Mouse (Mus musculus) lung, embryonic 14.5 days (tissue): ENCODE results near the gene Tmprss2. TPM values are rescaled to one million over a fixed set of nuclear protein-coding genes. Genes with fewer than 3 reads are reported as not detected.
A peak's percentile ranks its signal among the peaks of the same experiment; 100 is the strongest.

Experiments used
- ATAC-seq: fragments of 200-750 bp; cut with Nextera tagmentation; 2 replicates; pipeline ENCODE4 v1.8.0; 2017; ENCODE audit warnings: mild to moderate bottlenecking, moderate TSS enrichment, moderate library complexity; ENCODE audit not compliant: insufficient read depth
- DNase-seq: peaks from one replicate; pipeline ENCODE4 v3.0.0-alpha.2; 2015
- H3K27ac ChIP-seq: fragments of 300-500 bp; sonication (generic); 2 replicates; pipeline ENCODE4 v1.5.1; 2014; ENCODE audit warnings: low read depth, mild to moderate bottlenecking, moderate library complexity
- H3K27me3 ChIP-seq: fragments of 300-500 bp; sonication (generic); 2 replicates; pipeline ENCODE4 v1.6.1; 2014; ENCODE audit warnings: low read length, control low read depth; ENCODE audit not compliant: insufficient read depth
- H3K36me3 ChIP-seq: fragments of 300-500 bp; sonication (generic); 2 replicates; pipeline ENCODE4 v1.6.1; 2014; ENCODE audit warnings: control low read depth; ENCODE audit not compliant: insufficient read depth
- H3K4me1 ChIP-seq: fragments of 300-500 bp; sonication (generic); 2 replicates; pipeline ENCODE4 v1.6.1; 2014; ENCODE audit warnings: antibody characterized with exemption, control low read depth; ENCODE audit not compliant: insufficient read depth
- H3K4me2 ChIP-seq: fragments of 300-500 bp; sonication (generic); 2 replicates; pipeline ENCODE4 v1.6.1; 2014; ENCODE audit warnings: mild to moderate bottlenecking
- H3K4me3 ChIP-seq: fragments of 300-500 bp; sonication (generic); 2 replicates; pipeline ENCODE4 v1.5.1; 2014; ENCODE audit warnings: low read depth, low read length
- H3K9ac ChIP-seq: fragments of 300-500 bp; sonication (generic); 2 replicates; pipeline ENCODE4 v1.6.1; 2014
- H3K9me3 ChIP-seq: fragments of 300-500 bp; sonication (generic); 2 replicates; pipeline ENCODE4 v1.6.1; 2016; ENCODE audit warnings: low read depth, low read length, control low read depth
- CTCF ChIP-seq: IDR thresholded peaks from 2 replicates; pipeline ENCODE4 v1.5.1; 2016; ENCODE audit warnings: antibody characterized with exemption, low read depth
- WGBS: fragments of 180-500 bp; shearing (Covaris S2); extraction: QIAGEN DNeasy Blood & Tissue Kit; methylation state at CpG from one replicate; pipeline ENCODE4 v1.1.7; 2014; 5-methylcytosine and 5-hydroxymethylcytosine counted together
- polyA plus RNA-seq: library from polyadenylated mRNA; unstranded; fragments of >200 nt; fragmentation: Nextera tagmentation; extraction: Ambion mirVana; gene quantifications from 2 replicates; pipeline ENCODE4 v1.2.1, GENCODE M21; 2014

Tmprss2 gene
- polyA plus RNA-seq, result 6.4 and 7.4 TPM in 2 replicates

GRCm38 (mm10) chr16:97610939-97611338, at the start of gene Tmprss2:
TSS of gene Tmprss2 (minus strand) at chr16:97611195.
- Histone ChIP-seq H3K9me3 (no peaks in the 10 kb centered on the region), H3K27ac (no peak within 1 kb of the TSS), H3K9ac (peak within 1 kb of the TSS; percentile 43), H3K4me3 (peak within 1 kb of the TSS; percentile 40), H3K27me3 (peaks cover 32% of the 10 kb centered on the region), H3K36me3 (no peaks in the 10 kb centered on the region), H3K4me2 (peak within 1 kb of the TSS; percentile 66), H3K4me1 (no peaks in the 10 kb centered on the region)
- no peak for TF ChIP-seq CTCF
- DNase-seq, result peak; percentile 57
- WGBS, result under 1% methylated on average over 30 of the region's 30 CpGs
- peak; percentile 59 for ATAC-seq

GRCm38 (mm10) chr16:97659225-97659658, 48.2 kb upstream of the Tmprss2 start:
- no peaks in the 10 kb centered on the region for H3K27me3 ChIP-seq
- WGBS, result 12% methylated on average over 1 of the region's 1 CpGs
- H3K4me1 ChIP-seq, result no peaks in the 10 kb centered on the region
- peak overlapping the region; percentile 89 for H3K27ac ChIP-seq
- peak; percentile 51 for DNase-seq
- H3K9ac ChIP-seq, result no peak overlapping the region
- peak; percentile 92 for ATAC-seq
- no peak overlapping the region for H3K4me3 ChIP-seq
- no peak overlapping the region for H3K4me2 ChIP-seq
- H3K36me3 ChIP-seq, result no peaks in the 10 kb centered on the region
- TF ChIP-seq CTCF, result no peak
- no peaks in the 10 kb centered on the region for H3K9me3 ChIP-seq

GRCm38 (mm10) chr16:97658481-97658880, 47.5 kb upstream of the Tmprss2 start:
- H3K36me3 ChIP-seq, result no peaks in the 10 kb centered on the region
- H3K27ac ChIP-seq, result peak overlapping the region; percentile 89
- TF ChIP-seq CTCF, result no peak
- DNase-seq, result peak; percentile 25
- no peaks in the 10 kb centered on the region for H3K27me3 ChIP-seq
- no peak for ATAC-seq
- no peaks in the 10 kb centered on the region for H3K9me3 ChIP-seq
- no peak overlapping the region for H3K9ac ChIP-seq
- H3K4me1 ChIP-seq, result no peaks in the 10 kb centered on the region
- no peak overlapping the region for H3K4me2 ChIP-seq
- WGBS, result 40% methylated on average over 6 of the region's 6 CpGs
- no peak overlapping the region for H3K4me3 ChIP-seq

- H3K9ac ChIP-seq, result no peak overlapping the region
- H3K4me1 ChIP-seq, result no peaks in the 10 kb centered on the region
- 53% methylated on average over 2 of the region's 2 CpGs for WGBS
- DNase-seq (no peak), ATAC-seq (no peak)
- no peaks in the 10 kb centered on the region for H3K27me3 ChIP-seq
- no peaks in the 10 kb centered on the region for H3K36me3 ChIP-seq
- no peaks in the 10 kb centered on the region for H3K9me3 ChIP-seq
- no peak overlapping the region for H3K4me2 ChIP-seq
- H3K4me3 ChIP-seq, result no peak overlapping the region
- TF ChIP-seq CTCF, result no peak
- no peak overlapping the region for H3K27ac ChIP-seq
These were observed 44.8 kb upstream of the Tmprss2 start for GRCm38 (mm10) chr16:97655800-97656199.

GRCm38 (mm10) chr16:97649522-97650188, 38.7 kb upstream of the Tmprss2 start:
- no peak for DNase-seq
- H3K4me3 ChIP-seq, result no peak overlapping the region
- WGBS, result 52% methylated on average over 9 of the region's 9 CpGs
- no peak overlapping the region for H3K27ac ChIP-seq
- TF ChIP-seq CTCF, result no peak
- no peak overlapping the region for H3K9ac ChIP-seq
- no peaks in the 10 kb centered on the region for H3K27me3 ChIP-seq
- H3K4me2 ChIP-seq, result no peak overlapping the region
- no peak for ATAC-seq
- H3K4me1 ChIP-seq, result no peaks in the 10 kb centered on the region
- no peaks in the 10 kb centered on the region for H3K9me3 ChIP-seq
- no peaks in the 10 kb centered on the region for H3K36me3 ChIP-seq

GRCm38 (mm10) chr16:97644681-97645080, 33.7 kb upstream of the Tmprss2 start:
- Histone ChIP-seq H3K4me3 (no peak overlapping the region), H3K27ac (no peak overlapping the region), H3K4me1 (no peaks in the 10 kb centered on the region), H3K36me3 (no peaks in the 10 kb centered on the region), H3K27me3 (no peaks in the 10 kb centered on the region), H3K4me2 (no peak overlapping the region), H3K9me3 (no peaks in the 10 kb centered on the region), H3K9ac (no peak overlapping the region)
- no peak for DNase-seq
- ATAC-seq, result no peak
- no peak for TF ChIP-seq CTCF

GRCm38 (mm10) chr16:97639630-97640029, 28.6 kb upstream of the Tmprss2 start:
- no peaks in the 10 kb centered on the region for H3K9me3 ChIP-seq
- no peaks in the 10 kb centered on the region for H3K27me3 ChIP-seq
- no peak for TF ChIP-seq CTCF
- H3K4me2 ChIP-seq, result no peak overlapping the region
- no peaks in the 10 kb centered on the region for H3K36me3 ChIP-seq
- 89% methylated on average over 3 of the region's 3 CpGs for WGBS
- H3K9ac ChIP-seq, result no peak overlapping the region
- H3K4me3 ChIP-seq, result no peak overlapping the region
- no peak overlapping the region for H3K27ac ChIP-seq
- ATAC-seq (no peak), DNase-seq (no peak)
- H3K4me1 ChIP-seq, result no peaks in the 10 kb centered on the region
